Mouse (Mus musculus): ENCODE data around the gene Cmpk2.

- TF ChIP-seq POLR2A (IDR thresholded peaks at IDR 0.05; ENCODE audit: low read depth, low read length) (no peak), CTCF (IDR thresholded peaks at IDR 0.05; ENCODE audit: extremely low read depth, insufficient read depth, insufficient read length, insufficient replicate concordance) (no peak)
Measured at GRCm38 (mm10) chr12:26465600-26465999, 3.4 kb upstream of the Cmpk2 start.
